Mouse (Mus musculus): ENCODE results near the gene AU022252. TPM values are rescaled to one million over a fixed set of nuclear protein-coding genes. Genes with fewer than 3 reads are reported as not detected.

Gene AU022252
- polyA plus RNA-seq, 1 experiment from 2014 or later = 28.1 TPM

DNA sequence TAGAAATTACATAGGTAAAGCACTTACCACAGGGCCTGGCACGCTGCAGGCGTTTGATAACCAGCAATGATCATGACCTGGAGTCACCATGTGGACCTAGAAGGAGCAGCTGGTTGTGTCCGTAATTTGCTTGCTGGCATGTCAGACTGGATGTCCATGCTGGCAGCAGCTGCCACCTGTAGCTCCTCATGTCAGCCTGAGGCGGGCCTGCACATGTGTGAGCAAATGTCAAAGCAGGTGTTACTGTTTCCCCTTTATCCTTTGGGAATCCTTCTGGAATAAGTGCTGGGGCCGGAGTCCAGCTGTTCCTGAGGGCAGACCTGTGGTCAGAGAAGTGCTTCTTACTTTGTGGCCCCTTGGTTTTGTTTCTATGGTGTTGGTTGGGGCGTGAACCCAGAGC lies 34.4 kb downstream of the AU022252 start:
- 78% methylated on average over 6 of the region's 6 CpGs for WGBS
- no peak for ATAC-seq (ENCODE audit: insufficient read depth, low FRiP score, low read depth)

GRCm38 (mm10) chr4:119195582-119196320 lies 36.8 kb downstream of the AU022252 start:
- no peaks in the 10 kb centered on the region for H3K9me3 ChIP-seq
- ATAC-seq (ENCODE audit: insufficient read depth, low FRiP score, low read depth) = no peak
- H3K4me1 ChIP-seq = peaks cover 14% of the 10 kb centered on the region; the same call in 1 of the 2 replicates
- peak overlapping the region; percentile 67 for H3K4me3 ChIP-seq (replicated peaks)
- peak overlapping the region; percentile 42; the same call in 1 of the 2 replicates for H3K9ac ChIP-seq
- peak overlapping the region; percentile 45; the same call in 1 of the 2 replicates for H3K27ac ChIP-seq
- no peaks in the 10 kb centered on the region for H3K27me3 ChIP-seq (replicated peaks)
- WGBS = 9% methylated on average over 16 of the region's 18 CpGs
- no peaks in the 10 kb centered on the region for H3K36me3 ChIP-seq
- H3K4me2 ChIP-seq = peak overlapping the region; percentile 65

More for the DNA sequence above, 34.4 kb downstream of the AU022252 start:
- Histone ChIP-seq H3K4me2 (no peak overlapping the region), H3K9ac (no peak overlapping the region), H3K36me3 (no peaks in the 10 kb centered on the region), H3K4me3 (replicated peaks) (no peak overlapping the region), H3K27me3 (replicated peaks) (no peaks in the 10 kb centered on the region), H3K27ac (no peak overlapping the region), H3K9me3 (no peaks in the 10 kb centered on the region), H3K4me1 (peaks cover 14% of the 10 kb centered on the region; the same call in 1 of the 2 replicates)

GRCm38 (mm10) chr4:119194909-119195581 lies 37.5 kb downstream of the AU022252 start, which contains the start of gene Svbp:
Gene Svbp (plus strand): TSS chr4:119195306.
- WGBS = under 1% methylated on average over 43 of the region's 47 CpGs
- peak; percentile 90 for ATAC-seq (ENCODE audit: insufficient read depth, low FRiP score, low read depth)
- peak within 1 kb of the TSS; percentile 42; the same call in 1 of the 2 replicates for H3K9ac ChIP-seq
- no peaks in the 10 kb centered on the region for H3K36me3 ChIP-seq
- peak within 1 kb of the TSS; percentile 45; the same call in 1 of the 2 replicates for H3K27ac ChIP-seq
- no peaks in the 10 kb centered on the region for H3K27me3 ChIP-seq (replicated peaks)
- H3K4me1 ChIP-seq = peaks cover 14% of the 10 kb centered on the region; the same call in 1 of the 2 replicates
- no peaks in the 10 kb centered on the region for H3K9me3 ChIP-seq
- H3K4me3 ChIP-seq (replicated peaks) = peak within 1 kb of the TSS; percentile 67
- H3K4me2 ChIP-seq = peak within 1 kb of the TSS; percentile 65

DNA sequence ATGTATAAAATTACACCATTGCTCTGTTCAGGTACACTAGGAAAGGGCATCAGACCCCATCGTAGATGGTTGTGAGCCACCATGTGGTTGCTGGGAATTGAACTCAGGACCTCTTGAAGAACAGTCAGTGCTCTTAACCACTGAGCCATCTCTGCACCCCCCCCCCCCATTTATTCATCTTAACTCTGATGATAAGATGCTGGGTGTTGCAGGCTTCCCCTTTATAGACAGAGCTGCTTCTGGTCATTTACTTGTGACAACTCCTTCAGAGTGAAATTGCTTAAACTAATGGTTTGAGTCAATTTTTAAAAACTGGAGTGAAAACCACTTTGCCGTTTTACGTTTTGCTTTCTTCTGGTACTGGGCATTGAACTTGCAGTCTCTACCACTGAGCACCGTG lies 39.8 kb downstream of the AU022252 start:
- Histone ChIP-seq H3K9ac (no peak overlapping the region), H3K27me3 (replicated peaks) (no peaks in the 10 kb centered on the region), H3K27ac (no peak overlapping the region), H3K4me1 (peaks cover 14% of the 10 kb centered on the region; the same call in 1 of the 2 replicates), H3K4me3 (replicated peaks) (no peak overlapping the region), H3K36me3 (no peaks in the 10 kb centered on the region), H3K4me2 (no peak overlapping the region), H3K9me3 (no peaks in the 10 kb centered on the region)
- ATAC-seq (ENCODE audit: insufficient read depth, low FRiP score, low read depth) = no peak
- 86% methylated on average over 4 of the region's 4 CpGs for WGBS

- no peak overlapping the region for H3K4me3 ChIP-seq (replicated peaks)
- H3K27ac ChIP-seq = no peak overlapping the region
- H3K9me3 ChIP-seq = no peaks in the 10 kb centered on the region
- ATAC-seq (ENCODE audit: insufficient read depth, low FRiP score, low read depth) = no peak
- 0 out of 2 replicates have a peak, but pooled peaks cover 7% of the 10 kb centered on the region for H3K4me1 ChIP-seq
- no peaks in the 10 kb centered on the region for H3K36me3 ChIP-seq
- WGBS = 56% methylated on average over 3 of the region's 3 CpGs
- H3K4me2 ChIP-seq = no peak overlapping the region
- no peaks in the 10 kb centered on the region for H3K27me3 ChIP-seq (replicated peaks)
- no peak overlapping the region for H3K9ac ChIP-seq
These were observed 41.2 kb downstream of the AU022252 start for GRCm38 (mm10) chr4:119191273-119191672.

DNA sequence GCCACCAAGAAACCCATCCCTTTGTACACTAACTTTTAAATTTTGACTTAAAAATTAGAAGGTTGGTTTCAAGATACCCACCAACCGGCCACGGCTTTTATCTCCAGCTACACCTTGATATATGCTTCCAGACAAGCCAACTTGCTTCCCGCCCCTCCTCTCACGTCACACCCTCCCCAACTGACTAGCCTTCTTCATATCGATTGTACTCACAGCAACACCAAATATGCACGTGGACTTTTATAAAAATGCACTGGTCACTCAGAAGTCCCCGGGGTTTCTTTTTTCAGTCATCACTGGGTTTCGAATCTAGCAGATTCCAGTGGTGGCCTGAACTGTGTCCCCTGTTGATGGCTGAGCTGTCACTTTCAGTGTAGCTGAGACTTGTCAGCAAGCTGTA lies 41.9 kb downstream of the AU022252 start:
- ATAC-seq (ENCODE audit: insufficient read depth, low FRiP score, low read depth) = no peak; the same call in 1 of the 2 replicates
- 68% methylated on average over 8 of the region's 8 CpGs for WGBS
- H3K27ac ChIP-seq = no peak overlapping the region; the same call in 1 of the 2 replicates
- no peaks in the 10 kb centered on the region for H3K9me3 ChIP-seq
- H3K36me3 ChIP-seq = no peaks in the 10 kb centered on the region
- no peak overlapping the region for H3K4me3 ChIP-seq (replicated peaks)
- H3K9ac ChIP-seq = no peak overlapping the region
- no peaks in the 10 kb centered on the region for H3K27me3 ChIP-seq (replicated peaks)
- 0 out of 2 replicates have a peak, but pooled peaks cover under 1% of the 10 kb centered on the region for H3K4me1 ChIP-seq
- H3K4me2 ChIP-seq = no peak overlapping the region

GRCm38 (mm10) chr4:119189864-119190263 lies 42.6 kb downstream of the AU022252 start, which contains the start of gene Ermap:
Gene Ermap (minus strand): TSS chr4:119190011.
- 62% methylated on average over 6 of the region's 6 CpGs for WGBS

GRCm38 (mm10) chr4:119189392-119189791 lies 43.1 kb downstream of the AU022252 start:
- Histone ChIP-seq H3K27ac (no peak overlapping the region), H3K4me2 (no peak overlapping the region), H3K4me3 (replicated peaks) (no peak overlapping the region), H3K9ac (no peak overlapping the region), H3K4me1 (no peaks in the 10 kb centered on the region), H3K36me3 (no peaks in the 10 kb centered on the region), H3K27me3 (replicated peaks) (no peaks in the 10 kb centered on the region), H3K9me3 (no peaks in the 10 kb centered on the region)
- 63% methylated on average over 6 of the region's 6 CpGs for whole genome bisulfite sequencing
- no peak for ATAC-seq (ENCODE audit: insufficient read depth, low FRiP score, low read depth)

More at GRCm38 (mm10) chr4:119189864-119190263, 42.6 kb downstream of the AU022252 start, which contains the start of gene Ermap:
- Histone ChIP-seq H3K27me3 (replicated peaks) (no peaks in the 10 kb centered on the region), H3K9me3 (no peaks in the 10 kb centered on the region), H3K36me3 (no peaks in the 10 kb centered on the region), H3K4me2 (no peak within 1 kb of the TSS), H3K9ac (no peak within 1 kb of the TSS), H3K4me3 (replicated peaks) (0 out of 2 replicates have a peak within 1 kb of the TSS, but pooled peaks have one; percentile 6), H3K27ac (no peak within 1 kb of the TSS; the same call in 1 of the 2 replicates), H3K4me1 (no peaks in the 10 kb centered on the region)
- peak; percentile 84; the same call in 1 of the 2 replicates for ATAC-seq (ENCODE audit: insufficient read depth, low FRiP score, low read depth)

- H3K27me3 ChIP-seq (replicated peaks) = no peaks in the 10 kb centered on the region
- H3K36me3 ChIP-seq = no peaks in the 10 kb centered on the region
- peak; percentile 40 for ATAC-seq (ENCODE audit: insufficient read depth, low FRiP score, low read depth)
- H3K4me2 ChIP-seq = no peak overlapping the region
- no peak overlapping the region for H3K9ac ChIP-seq
- no peak overlapping the region for H3K27ac ChIP-seq
- 47% methylated on average over 11 of the region's 11 CpGs for WGBS
- H3K4me3 ChIP-seq (replicated peaks) = 0 out of 2 replicates have a peak overlapping the region, but pooled peaks have one; percentile 6
- no peaks in the 10 kb centered on the region for H3K4me1 ChIP-seq
- H3K9me3 ChIP-seq = no peaks in the 10 kb centered on the region
These were observed 44.3 kb downstream of the AU022252 start for GRCm38 (mm10) chr4:119188060-119188785.

GRCm38 (mm10) chr4:119185771-119186170 lies 46.7 kb downstream of the AU022252 start:
- no peaks in the 10 kb centered on the region for H3K36me3 ChIP-seq
- ATAC-seq (ENCODE audit: insufficient read depth, low FRiP score, low read depth) = no peak
- 76% methylated on average over 4 of the region's 4 CpGs for WGBS
- no peak overlapping the region for H3K27ac ChIP-seq
- H3K4me2 ChIP-seq = no peak overlapping the region
- H3K9ac ChIP-seq = no peak overlapping the region
- H3K27me3 ChIP-seq (replicated peaks) = no peaks in the 10 kb centered on the region
- H3K4me3 ChIP-seq (replicated peaks) = no peak overlapping the region
- no peaks in the 10 kb centered on the region for H3K4me1 ChIP-seq
- no peaks in the 10 kb centered on the region for H3K9me3 ChIP-seq

- Histone ChIP-seq H3K27me3 (replicated peaks) (no peaks in the 10 kb centered on the region), H3K36me3 (no peaks in the 10 kb centered on the region), H3K4me2 (no peak overlapping the region), H3K4me3 (replicated peaks) (no peak overlapping the region), H3K27ac (no peak overlapping the region), H3K9me3 (no peaks in the 10 kb centered on the region), H3K4me1 (no peaks in the 10 kb centered on the region), H3K9ac (no peak overlapping the region)
- ATAC-seq (ENCODE audit: insufficient read depth, low FRiP score, low read depth) = no peak
- WGBS = 35% methylated on average over 1 of the region's 1 CpGs
These were observed 49.0 kb downstream of the AU022252 start for GRCm38 (mm10) chr4:119183525-119183924.

Data from stomach, embryonic 15.5 days (tissue).